Mouse (Mus musculus): ENCODE measurements at regions not wholly inside any gene's neighbourhood (a gene's known extent, or its start where the extent isn't known, plus 50 kb on each side); places are given as distances from the start of the nearest gene placed in this dataset.
A peak's percentile ranks its signal among the peaks of the same experiment; 100 is the strongest.

- peak; percentile 57 for DNase-seq (ENCODE audit: low spot score)
These were observed 62.9 kb downstream of the Fam84a start for GRCm38 (mm10) chr12:14088960-14089359.

DNA sequence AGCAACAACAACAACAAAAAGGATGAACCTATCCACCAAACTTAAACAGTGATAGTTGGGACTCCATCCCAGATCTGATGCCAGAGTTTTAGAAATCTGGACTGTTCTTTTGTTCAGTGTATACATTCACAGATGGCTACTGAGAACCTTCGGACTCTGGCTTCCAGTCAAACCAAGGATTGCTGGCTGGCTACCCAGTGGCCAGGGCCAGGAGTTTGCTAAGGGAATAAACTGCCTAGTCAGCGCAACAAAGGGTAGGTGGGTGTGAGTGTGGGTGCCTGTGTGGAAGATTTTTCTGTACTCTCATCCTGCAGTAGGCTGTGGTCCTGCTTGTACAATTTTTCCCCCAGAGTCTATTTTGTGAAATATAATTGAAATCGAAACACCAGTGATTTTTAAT is 69.1 kb downstream of the Fam84a start:
- no peak for DNase-seq (ENCODE audit: low spot score)

DNA sequence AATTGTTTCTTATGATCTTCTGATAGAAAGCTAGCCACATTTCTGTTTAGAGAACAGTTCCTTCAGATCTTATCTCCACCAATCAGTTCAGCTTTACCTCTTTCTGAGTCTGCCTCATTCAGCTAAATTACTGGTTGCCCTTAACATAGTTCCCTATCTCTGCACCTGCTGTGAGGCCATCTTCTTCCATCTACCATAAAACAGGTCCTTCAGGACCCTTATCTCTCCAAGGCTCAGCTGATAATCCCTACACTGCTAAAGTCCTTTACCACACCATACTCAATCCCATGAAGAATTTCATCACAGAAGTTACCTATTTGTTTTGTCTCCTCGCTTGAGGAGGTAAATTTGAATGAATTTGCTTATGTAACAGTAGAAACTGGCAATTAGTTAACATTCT is 72.0 kb downstream of the Fam84a start:
- no peak for DNase-seq (ENCODE audit: low spot score)

GRCm38 (mm10) chr12:14069049-14069448 is 82.8 kb downstream of the Fam84a start:
- no peak for DNase-seq (ENCODE audit: low spot score)

DNA sequence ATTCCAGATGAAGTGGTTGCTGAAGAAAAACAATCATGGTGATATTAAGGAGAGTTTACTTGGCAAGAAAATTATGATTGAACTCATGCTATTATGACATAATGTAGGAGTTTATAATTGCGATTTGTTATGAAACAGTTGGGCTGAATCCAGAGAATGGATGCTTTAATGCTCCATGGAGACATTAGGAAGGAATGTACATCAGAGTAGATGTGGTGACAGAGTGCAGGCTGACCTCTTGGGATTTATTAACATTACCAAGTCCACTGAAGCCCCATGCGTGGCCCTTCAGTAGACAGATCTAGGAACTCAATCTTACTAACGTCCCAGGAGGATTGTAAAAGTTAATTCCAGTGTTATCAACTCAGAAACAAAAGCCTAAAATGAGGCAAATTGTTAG is 86.5 kb downstream of the Fam84a start:
- DNase-seq (ENCODE audit: low spot score): no peak

DNA sequence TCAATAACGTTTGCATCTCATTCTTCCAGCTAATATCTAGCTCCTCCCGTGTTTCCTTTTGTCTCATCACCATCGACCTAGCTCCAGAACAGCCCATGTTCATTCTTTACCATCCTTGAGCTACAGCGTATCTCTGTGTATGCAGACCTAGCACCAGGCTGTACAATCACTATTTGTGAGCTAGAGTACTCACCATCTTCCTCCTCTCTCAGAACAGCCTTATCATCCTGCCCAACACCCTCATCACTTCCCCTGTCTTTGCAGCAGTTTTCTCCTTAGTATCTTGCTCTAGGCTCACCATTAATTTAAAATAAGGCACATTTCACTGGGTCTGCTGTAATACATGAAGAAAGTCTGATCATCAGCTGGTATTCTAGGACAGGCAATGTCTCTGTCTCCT is 88.6 kb downstream of the Fam84a start:
- DNase-seq (ENCODE audit: low spot score): no peak

DNA sequence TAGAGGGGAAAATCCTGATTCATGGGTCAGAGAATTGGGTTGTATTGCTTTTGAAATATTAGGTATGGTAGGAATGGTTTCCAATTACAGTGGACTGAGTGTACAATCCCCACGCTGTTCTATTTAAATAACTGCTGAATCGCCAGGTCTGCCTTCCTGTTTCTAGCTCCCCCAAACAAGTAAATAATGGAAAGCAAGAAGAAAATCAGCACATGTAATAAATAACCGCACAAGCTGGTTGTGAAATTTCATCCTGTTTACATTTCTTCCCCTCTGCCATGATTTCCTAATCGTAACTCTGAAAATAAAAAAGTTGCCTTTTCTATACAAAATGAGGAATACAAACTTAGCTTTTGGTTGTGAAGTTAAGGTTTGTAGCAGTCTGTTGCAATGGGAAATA is 95.7 kb downstream of the Fam84a start:
- DNase-seq (ENCODE audit: low spot score): no peak

- DNase-seq (ENCODE audit: low spot score): no peak
These were observed 119.5 kb downstream of the Fam84a start for GRCm38 (mm10) chr12:14032363-14032762.

DNA sequence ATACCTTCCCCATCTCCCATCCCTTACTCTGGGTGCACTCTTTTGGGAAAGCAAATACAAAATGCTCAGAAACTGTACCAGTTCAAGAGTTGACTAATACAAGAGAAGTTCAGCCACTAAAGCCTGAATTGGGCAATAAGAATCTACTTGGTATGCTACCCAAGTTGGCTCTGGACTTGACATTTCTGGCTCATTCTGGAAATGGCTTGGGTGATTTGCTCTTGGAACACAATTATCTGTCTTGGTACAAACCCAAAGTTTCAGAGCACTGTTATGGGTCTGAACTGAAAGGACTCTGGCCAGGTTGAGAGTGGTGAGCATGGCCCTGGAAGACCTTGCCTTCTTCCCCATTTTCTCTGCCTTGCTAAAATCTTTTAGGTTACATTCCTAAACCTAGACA is 136.6 kb downstream of the Fam84a start:
- no peak for DNase-seq (ENCODE audit: low spot score)

GRCm38 (mm10) chr12:14005991-14006390 is 145.9 kb downstream of the Fam84a start:
- no peak for DNase-seq (ENCODE audit: low spot score)

GRCm38 (mm10) chr12:14001672-14002071 is 150.2 kb downstream of the Fam84a start:
- no peak for DNase-seq (ENCODE audit: low spot score)

DNA sequence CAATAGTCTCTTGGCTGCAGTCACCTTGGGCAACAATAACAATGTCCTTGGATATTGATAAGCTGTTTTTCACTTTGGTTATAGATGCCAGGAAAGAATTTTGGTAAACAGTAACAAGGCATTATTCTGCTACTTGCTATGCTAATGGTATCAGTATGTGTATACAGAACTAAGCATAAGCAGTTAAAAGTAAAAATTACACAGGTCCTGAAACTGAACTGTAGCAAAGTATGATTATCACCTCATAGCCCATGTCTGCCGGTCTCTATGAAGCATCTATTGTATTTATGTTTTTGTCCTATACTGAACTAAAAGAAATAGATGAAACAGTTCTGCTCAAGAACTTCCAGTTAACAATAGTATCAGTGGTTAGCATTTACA is 167.5 kb downstream of the Fam84a start:
- DNase-seq (ENCODE audit: low spot score): no peak

DNA sequence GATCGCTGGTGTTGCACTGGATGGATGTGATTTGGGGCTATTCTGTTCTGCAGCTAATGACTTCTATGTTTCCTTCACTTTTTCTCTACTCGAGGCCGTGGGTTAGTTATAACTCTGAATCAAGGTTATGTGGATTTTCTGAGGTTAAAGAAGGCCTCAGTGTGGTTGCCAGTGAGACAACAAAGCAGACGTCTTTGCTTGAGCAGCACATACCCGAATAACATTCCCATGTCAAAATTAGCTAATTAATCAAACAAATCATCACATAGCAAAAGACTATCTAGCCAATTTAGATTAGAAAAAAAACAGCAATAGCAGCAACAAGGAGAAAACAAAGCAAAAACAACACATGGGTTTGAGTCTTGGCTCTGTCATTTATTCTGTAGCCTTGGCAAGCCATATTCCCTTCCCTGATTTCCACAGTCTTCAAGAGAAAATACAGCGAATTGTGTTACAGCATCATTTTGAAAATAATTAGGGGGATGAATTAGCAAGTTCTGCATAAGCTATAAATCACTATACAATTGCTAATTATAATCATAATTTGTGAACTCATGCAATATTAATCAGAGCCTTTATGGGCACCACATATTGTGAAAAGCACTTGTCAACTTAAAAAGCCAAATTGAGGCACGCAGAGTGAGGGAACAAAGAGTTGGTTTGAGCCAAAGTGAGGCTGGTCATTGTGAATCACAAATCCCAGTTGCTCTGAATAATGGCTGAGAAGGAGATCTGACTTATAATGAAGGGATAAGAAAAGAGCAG is 168.0 kb downstream of the Fam84a start:
- peak; percentile 43 for DNase-seq (ENCODE audit: low spot score)

DNA sequence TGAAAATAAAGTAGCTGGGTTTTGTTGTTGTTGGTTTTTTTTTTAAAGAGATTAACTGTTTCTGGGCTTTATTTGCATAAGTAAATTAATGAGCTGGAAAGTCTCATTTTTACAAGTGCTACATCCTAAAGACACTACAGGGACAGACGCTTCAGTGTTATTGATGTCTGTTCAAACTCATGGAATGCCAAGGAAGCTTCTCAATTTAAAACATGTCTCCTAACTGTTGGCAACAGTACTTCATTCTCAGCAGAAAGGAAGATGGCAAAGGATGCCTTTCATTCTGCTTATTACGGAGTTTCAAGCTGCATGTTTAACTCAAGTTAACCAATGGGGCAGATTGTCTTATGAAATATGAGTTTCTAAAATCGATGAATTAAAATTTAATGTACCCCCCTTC is 187.3 kb downstream of the Fam84a start:
- DNase-seq (ENCODE audit: low spot score): no peak

GRCm38 (mm10) chr12:13939494-13939893 is 212.4 kb downstream of the Fam84a start:
- DNase-seq (ENCODE audit: low spot score): no peak

DNA sequence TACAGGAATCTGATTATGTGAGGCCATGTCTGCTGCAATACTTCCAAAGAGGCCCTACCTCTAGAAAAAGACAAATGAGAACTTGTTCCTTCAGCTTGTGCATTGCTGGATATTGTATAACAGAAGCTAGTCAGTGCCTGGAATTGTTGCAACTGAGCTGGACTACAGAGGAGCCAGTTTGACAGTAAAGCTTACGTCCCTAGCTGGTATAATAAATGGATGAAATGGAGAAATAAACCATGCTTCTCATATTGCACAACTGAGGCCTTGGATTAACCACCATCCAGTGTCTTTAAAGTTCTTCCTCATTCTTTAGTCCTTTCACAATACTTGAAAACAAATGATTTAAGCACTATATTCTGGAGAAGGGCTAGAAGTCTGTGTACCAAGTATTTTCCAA is 230.8 kb downstream of the Fam84a start:
- DNase-seq (ENCODE audit: low spot score): no peak

DNA sequence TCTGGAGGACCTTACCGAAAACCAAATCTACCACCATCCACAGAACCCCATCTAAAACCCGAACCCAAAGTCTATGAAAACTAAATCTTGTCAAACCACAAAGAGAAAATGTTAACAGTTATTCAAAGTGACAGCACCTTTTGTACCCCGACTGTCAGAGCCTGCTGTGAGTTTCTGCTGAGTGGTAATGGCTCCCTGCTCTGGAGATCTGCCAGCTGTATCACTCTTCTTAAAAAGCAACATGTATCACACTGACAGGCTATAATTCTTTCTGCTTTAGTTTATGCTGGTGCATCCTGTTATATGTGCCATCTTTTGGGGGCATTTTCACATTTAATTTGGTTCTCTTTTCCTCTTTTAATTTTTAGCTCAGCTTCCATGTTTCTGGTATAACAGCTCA is 268.5 kb downstream of the Fam84a start:
- no peak for DNase-seq (ENCODE audit: low spot score)

DNA sequence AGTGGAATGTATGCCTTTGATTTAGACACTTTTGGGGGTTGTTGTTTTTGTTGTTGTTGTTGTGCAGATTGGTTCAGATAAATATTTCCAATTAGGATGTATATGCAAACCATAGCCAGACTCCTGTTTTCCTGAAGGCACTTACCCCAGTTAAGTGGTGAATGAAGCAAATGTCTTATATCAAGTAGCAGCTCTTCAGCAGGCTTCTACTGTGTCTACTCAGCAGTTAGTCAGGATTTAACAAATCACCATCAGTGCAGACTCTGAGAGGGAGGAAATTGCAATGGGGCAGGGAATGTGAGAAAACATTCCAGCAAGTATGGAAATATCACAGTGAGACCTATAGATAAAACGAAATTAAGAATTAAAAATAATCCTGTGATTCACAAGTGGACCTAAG is 282.7 kb downstream of the Fam84a start:
- DNase-seq (ENCODE audit: low spot score): no peak

DNA sequence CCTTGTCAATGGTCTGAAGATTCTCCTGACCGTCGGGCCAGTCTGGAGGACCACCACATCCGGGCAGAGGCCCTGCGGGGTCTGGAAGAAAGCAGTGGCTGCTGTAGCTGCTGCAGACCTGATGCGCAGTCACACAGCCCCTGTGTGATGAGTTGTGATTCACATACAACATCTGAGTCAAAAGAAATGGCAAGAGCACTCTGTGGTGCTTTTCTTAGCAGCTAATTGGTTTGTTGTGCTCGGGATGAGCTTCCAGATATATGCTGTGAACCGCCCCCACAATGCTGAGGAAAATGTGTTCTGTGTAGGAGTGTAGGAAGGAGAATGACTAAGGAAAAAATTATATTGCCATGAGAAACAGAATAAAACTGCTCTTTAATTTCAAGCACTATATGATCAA is 290.6 kb downstream of the Fam84a start:
- DNase-seq (ENCODE audit: low spot score): no peak

DNA sequence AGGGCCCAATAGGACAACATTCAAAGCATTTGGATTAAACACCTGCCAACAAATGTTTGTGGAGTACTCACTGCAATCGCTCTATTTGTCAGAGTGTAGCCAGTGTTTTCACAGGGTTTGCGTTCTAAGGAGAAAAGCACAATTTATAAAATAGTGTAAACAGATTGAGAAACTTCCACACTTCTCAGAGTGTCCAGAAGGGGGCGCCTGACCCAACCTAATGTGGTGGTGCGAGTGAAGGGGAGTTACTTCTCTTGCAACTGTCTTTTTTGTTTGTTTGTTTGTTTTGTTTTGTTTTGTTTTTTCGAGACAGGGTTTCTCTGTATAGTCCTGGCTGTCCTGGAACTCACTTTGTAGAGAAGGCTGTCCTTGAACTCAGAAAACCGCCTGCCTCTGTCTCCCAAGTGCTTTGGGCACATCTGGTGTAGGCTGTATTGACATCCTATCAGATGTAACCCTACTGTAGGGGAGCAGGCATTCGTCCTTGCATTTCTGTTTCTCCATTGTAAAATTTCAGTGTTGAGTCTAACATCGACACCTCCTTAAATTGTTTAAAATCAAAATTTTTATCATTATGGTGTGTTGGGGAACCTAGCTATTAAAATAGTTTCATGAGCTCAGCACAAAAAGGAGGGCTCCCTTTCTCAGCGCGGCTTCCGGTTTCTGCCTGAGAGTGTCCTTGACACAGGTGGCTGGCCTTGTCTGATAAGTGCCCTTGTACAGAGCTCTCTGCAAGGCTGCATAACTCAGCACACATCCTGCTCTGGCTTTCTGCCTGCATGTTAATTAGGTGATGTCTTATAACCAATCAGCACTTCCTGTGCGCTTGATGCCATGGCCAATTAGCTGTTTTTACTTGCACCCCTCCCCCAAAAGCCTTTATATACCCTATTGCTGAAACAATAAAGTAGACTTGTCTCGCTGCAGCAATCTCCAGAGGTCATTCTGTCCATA is 307.0 kb downstream of the Fam84a start:
- DNase-seq (ENCODE audit: low spot score): peak; percentile 23

DNA sequence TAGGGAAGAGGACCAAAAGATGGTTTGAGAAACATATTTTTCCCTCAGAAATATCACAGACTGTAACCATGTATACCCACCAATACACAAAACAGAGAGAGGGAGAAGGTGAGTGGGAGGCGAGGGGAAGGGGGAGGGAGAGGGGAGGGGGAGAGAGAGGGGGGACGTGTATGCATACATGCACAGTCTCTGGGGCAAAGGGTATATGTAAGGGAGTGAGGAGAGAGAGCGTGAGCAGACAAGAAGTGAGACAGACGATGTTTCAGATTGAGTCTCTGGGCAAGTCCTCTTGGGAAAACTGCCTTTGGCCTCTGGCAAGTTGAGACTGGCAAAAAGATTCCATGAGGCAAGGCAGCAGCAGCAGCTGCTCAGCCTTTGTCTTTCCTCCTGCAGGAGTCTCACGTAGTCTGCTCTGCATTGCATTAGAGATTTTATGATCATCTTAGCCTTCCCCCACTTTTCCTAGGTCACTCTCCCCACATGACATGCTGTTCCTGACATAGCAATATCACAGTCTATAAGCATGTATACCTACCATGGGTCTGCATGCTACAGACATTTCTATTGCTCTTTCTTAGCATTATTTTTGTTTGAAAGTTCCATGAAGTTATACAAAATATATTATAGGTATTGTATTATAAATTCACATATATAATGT is 308.3 kb downstream of the Fam84a start:
- DNase-seq (ENCODE audit: low spot score): peak; percentile 4

DNA sequence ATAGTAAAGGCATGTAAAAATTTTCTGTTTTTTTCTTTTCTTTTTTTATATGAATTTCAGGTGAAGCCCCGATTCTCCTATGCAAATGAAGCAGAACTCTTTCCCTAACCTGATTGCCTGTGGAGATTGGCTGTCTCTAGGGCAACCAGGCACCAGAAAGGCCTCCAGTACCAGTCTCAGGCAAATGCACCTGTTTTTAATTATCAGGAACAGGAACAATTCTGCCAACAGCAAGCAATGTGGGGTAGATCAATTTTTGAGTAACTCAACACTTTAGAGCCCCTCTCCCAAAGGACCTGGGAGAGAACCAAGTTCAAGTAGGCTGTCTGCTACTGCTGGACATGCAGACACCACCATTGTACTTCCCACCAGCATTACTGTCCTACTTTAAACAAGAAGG is 310.6 kb downstream of the Fam84a start:
- no peak for DNase-seq (ENCODE audit: low spot score)

GRCm38 (mm10) chr12:13834723-13835122 is 317.1 kb downstream of the Fam84a start:
- DNase-seq (ENCODE audit: low spot score): no peak
